Mouse (Mus musculus) cortical plate, adult 2 months (tissue): ENCODE results near the gene Rps29.

Experiments
- CTCF ChIP-seq: fragments of 200-500 bp; IDR thresholded peaks from 2 replicates; pipeline ENCODE4 v1.5.1; 2011; ENCODE audit warnings: mild to moderate bottlenecking, control low read depth, low read length; ENCODE audit not compliant: insufficient read depth; ENCODE audit errors: extremely low read depth
- POLR2A ChIP-seq: fragments of 200-500 bp; IDR thresholded peaks from 2 replicates; pipeline ENCODE4 v1.6.1; 2011; ENCODE audit warnings: mild to moderate bottlenecking, low read length, control low read depth; ENCODE audit not compliant: insufficient read depth; ENCODE audit errors: extremely low read depth

GRCm38 (mm10) chr12:69183583-69184308 lies 24.8 kb upstream of the Rps29 start, which contains the start of the genes Rpl36al and Mgat2:
- TF ChIP-seq CTCF (no peak), POLR2A (peak; percentile 83)
